Mouse (Mus musculus): ENCODE measurements around the gene Odf3l2.

The Odf3l2 gene

GRCm38 (mm10) chr10:79671396-79672087, 26.0 kb upstream of the Odf3l2 start:
- DNase-seq (ENCODE audit: inconsistent ontology term), result no peak

GRCm38 (mm10) chr10:79670071-79670888, 24.7 kb upstream of the Odf3l2 start:
- no peak for DNase-seq (ENCODE audit: inconsistent ontology term)

GRCm38 (mm10) chr10:79669576-79670057, 24.1 kb upstream of the Odf3l2 start:
- peak; percentile 70 for DNase-seq (ENCODE audit: inconsistent ontology term)

- DNase-seq (ENCODE audit: inconsistent ontology term), result peak; percentile 97
These were observed 23.4 kb upstream of the Odf3l2 start, which contains the start of gene Tpgs1 for GRCm38 (mm10) chr10:79668771-79669575. Gene Tpgs1, plus strand, starts transcription at chr10:79669369.

- DNase-seq (ENCODE audit: inconsistent ontology term), result no peak
These were observed 22.5 kb upstream of the Odf3l2 start for GRCm38 (mm10) chr10:79668076-79668475.

- DNase-seq (ENCODE audit: inconsistent ontology term), result no peak
These were observed 21.0 kb upstream of the Odf3l2 start for GRCm38 (mm10) chr10:79666493-79666892.

- no peak for DNase-seq (ENCODE audit: inconsistent ontology term)
These were observed 19.5 kb upstream of the Odf3l2 start for GRCm38 (mm10) chr10:79665051-79665450.

- DNase-seq (ENCODE audit: inconsistent ontology term), result peak; percentile 55
These were observed 18.7 kb upstream of the Odf3l2 start, which contains the start of gene Madcam1 for GRCm38 (mm10) chr10:79664131-79664665. Gene Madcam1, plus strand, starts transcription at chr10:79664559.

GRCm38 (mm10) chr10:79661861-79662260, 16.3 kb upstream of the Odf3l2 start:
- DNase-seq (ENCODE audit: inconsistent ontology term), result no peak

GRCm38 (mm10) chr10:79660298-79660697, 14.8 kb upstream of the Odf3l2 start:
- no peak for DNase-seq (ENCODE audit: inconsistent ontology term)

GRCm38 (mm10) chr10:79658829-79659228, 13.3 kb upstream of the Odf3l2 start:
- DNase-seq (ENCODE audit: inconsistent ontology term), result no peak

GRCm38 (mm10) chr10:79654946-79655395, 9.4 kb upstream of the Odf3l2 start:
- no peak for DNase-seq (ENCODE audit: inconsistent ontology term)

- no peak for DNase-seq (ENCODE audit: inconsistent ontology term)
These were observed 7.3 kb upstream of the Odf3l2 start for GRCm38 (mm10) chr10:79652789-79653188.

- peak; percentile 47 for DNase-seq (ENCODE audit: inconsistent ontology term)
These were observed 3.7 kb upstream of the Odf3l2 start for GRCm38 (mm10) chr10:79649070-79649751.

GRCm38 (mm10) chr10:79638486-79639204, 6.9 kb downstream of the Odf3l2 start:
- DNase-seq (ENCODE audit: inconsistent ontology term), result peak; percentile 86

GRCm38 (mm10) chr10:79637128-79638110, 8.1 kb downstream of the Odf3l2 start, which contains the start of gene Shc2:
Gene Shc2, minus strand, starts transcription at chr10:79637918.
- DNase-seq (ENCODE audit: inconsistent ontology term), result peak; percentile 49

GRCm38 (mm10) chr10:79636287-79636686, 9.3 kb downstream of the Odf3l2 start:
- no peak for DNase-seq (ENCODE audit: inconsistent ontology term)

- DNase-seq (ENCODE audit: inconsistent ontology term), result no peak
These were observed 12.3 kb downstream of the Odf3l2 start for GRCm38 (mm10) chr10:79633006-79633777.
